Mouse (Mus musculus) liver, embryonic 11.5 days (tissue): Measurements from ENCODE around the gene P2ry6. TPM values are rescaled to one million over a fixed set of nuclear protein-coding genes. Genes with fewer than 3 reads are reported as not detected.

ENCODE experiments used
- ATAC-seq: fragments of 200-750 bp; cut with Nextera tagmentation; replicated peaks from 2 replicates; pipeline ENCODE4 v1.8.0; 2017; ENCODE audit warnings: moderate number of reproducible peaks, mild to moderate bottlenecking, moderate TSS enrichment, moderate library complexity; ENCODE audit not compliant: low FRiP score
- DNase-seq: peaks from one replicate; pipeline ENCODE4 v3.0.0-alpha.2; 2017; ENCODE audit warnings: low spot score
- H3K27ac ChIP-seq: fragments of 300-500 bp; sonication (generic); 2 replicates; pipeline ENCODE4 v1.5.1; 2014; ENCODE audit warnings: mild to moderate bottlenecking, low read depth, low read length, control low read depth
- H3K27me3 ChIP-seq: fragments of 300-500 bp; sonication (generic); replicated peaks from 2 replicates; pipeline ENCODE4 v1.6.1; 2014; ENCODE audit warnings: low read length, mixed read lengths; ENCODE audit not compliant: control insufficient read depth, insufficient read depth
- H3K36me3 ChIP-seq: fragments of 300-500 bp; sonication (generic); 2 replicates; pipeline ENCODE4 v1.6.1; 2014; ENCODE audit warnings: mild to moderate bottlenecking, low read length, moderate library complexity, mixed read lengths; ENCODE audit not compliant: control insufficient read depth, insufficient read depth
- H3K4me1 ChIP-seq: fragments of 300-500 bp; sonication (generic); replicated peaks from 2 replicates; pipeline ENCODE4 v1.6.1; 2014; ENCODE audit warnings: low read length, mixed read lengths; ENCODE audit not compliant: control insufficient read depth, insufficient read depth
- H3K4me2 ChIP-seq: fragments of 300-500 bp; sonication (generic); 2 replicates; pipeline ENCODE4 v1.6.1; 2014; ENCODE audit warnings: mild to moderate bottlenecking, control low read depth, moderate library complexity
- H3K4me3 ChIP-seq: fragments of 300-500 bp; sonication (generic); 2 replicates; pipeline ENCODE4 v1.5.1; 2014; ENCODE audit warnings: low read depth, low read length, control low read depth
- H3K9ac ChIP-seq: fragments of 300-500 bp; sonication (generic); 2 replicates; pipeline ENCODE4 v1.6.1; 2014; ENCODE audit warnings: low read depth, low read length, control low read depth
- H3K9me3 ChIP-seq: fragments of 300-500 bp; sonication (generic); 2 replicates; pipeline ENCODE4 v1.6.1; 2016; ENCODE audit warnings: low read length, inconsistent platforms, mixed read lengths; ENCODE audit not compliant: control insufficient read depth
- WGBS: fragments of 180-500 bp; shearing (Covaris S2); extraction: QIAGEN DNeasy Blood & Tissue Kit; methylation state at CpG from one replicate; pipeline ENCODE4 v1.1.7; 2014; 5-methylcytosine and 5-hydroxymethylcytosine counted together
- polyA plus RNA-seq: library from polyadenylated mRNA; unstranded; fragments of >200 nt; fragmentation: Nextera tagmentation; extraction: Ambion mirVana; gene quantifications from 2 replicates; pipeline ENCODE4 v1.2.1, GENCODE M21; 2014

The P2ry6 gene
- polyA plus RNA-seq, 1 experiment from 2014 or later, result 4.3 TPM

GRCm38 (mm10) chr7:100930619-100931315, 43.7 kb downstream of the P2ry6 start:
- no peak for ATAC-seq
- peak overlapping the region; percentile 76 for H3K9ac ChIP-seq

GRCm38 (mm10) chr7:100929639-100930303, 44.7 kb downstream of the P2ry6 start:
- no peaks in the 10 kb centered on the region for H3K36me3 ChIP-seq
- H3K27me3 ChIP-seq, result peaks cover 53% of the 10 kb centered on the region
- peak overlapping the region; percentile 65 for H3K4me3 ChIP-seq
- peak overlapping the region; percentile 93 for H3K4me2 ChIP-seq
- peaks cover 59% of the 10 kb centered on the region for H3K4me1 ChIP-seq
- H3K9ac ChIP-seq, result no peak overlapping the region; the same call in 1 of the 2 replicates
- WGBS, result 67% methylated on average over 19 of the region's 19 CpGs
- no peak overlapping the region for H3K27ac ChIP-seq
- ATAC-seq, result no peak
- no peak for DNase-seq
- no peaks in the 10 kb centered on the region for H3K9me3 ChIP-seq

More at GRCm38 (mm10) chr7:100930619-100931315, 43.7 kb downstream of the P2ry6 start:
- Histone ChIP-seq H3K4me3 (peak overlapping the region; percentile 65), H3K9me3 (no peaks in the 10 kb centered on the region), H3K27ac (peak overlapping the region; percentile 96), H3K27me3 (peaks cover 53% of the 10 kb centered on the region), H3K4me2 (peak overlapping the region; percentile 93), H3K4me1 (peaks cover 57% of the 10 kb centered on the region), H3K36me3 (no peaks in the 10 kb centered on the region)
- 6% methylated on average over 53 of the region's 53 CpGs for WGBS
- peak; percentile 68 for DNase-seq

- peak overlapping the region; percentile 65 for H3K4me3 ChIP-seq
- H3K9ac ChIP-seq, result no peak overlapping the region
- no peaks in the 10 kb centered on the region for H3K36me3 ChIP-seq
- no peak for DNase-seq
- peaks cover 69% of the 10 kb centered on the region for H3K4me1 ChIP-seq
- no peak overlapping the region for H3K27ac ChIP-seq
- ATAC-seq, result no peak
- WGBS, result 57% methylated on average over 9 of the region's 9 CpGs
- no peaks in the 10 kb centered on the region for H3K9me3 ChIP-seq
- peak overlapping the region; percentile 93 for H3K4me2 ChIP-seq
- peaks cover 49% of the 10 kb centered on the region for H3K27me3 ChIP-seq
Observed at GRCm38 (mm10) chr7:100928456-100928855, 46.0 kb downstream of the P2ry6 start.

GRCm38 (mm10) chr7:100927287-100928000, 47.0 kb downstream of the P2ry6 start:
- Histone ChIP-seq H3K4me2 (peak overlapping the region; percentile 93), H3K27me3 (peaks cover 49% of the 10 kb centered on the region), H3K4me3 (peak overlapping the region; percentile 65), H3K36me3 (no peaks in the 10 kb centered on the region), H3K4me1 (peaks cover 73% of the 10 kb centered on the region), H3K27ac (no peak overlapping the region), H3K9me3 (no peaks in the 10 kb centered on the region), H3K9ac (no peak overlapping the region)
- 20% methylated on average over 7 of the region's 7 CpGs for WGBS
- ATAC-seq (no peak), DNase-seq (no peak)

- peak overlapping the region; percentile 93 for H3K4me2 ChIP-seq
- peaks cover 65% of the 10 kb centered on the region for H3K4me1 ChIP-seq
- H3K27ac ChIP-seq, result no peak overlapping the region
- H3K9me3 ChIP-seq, result no peaks in the 10 kb centered on the region
- H3K27me3 ChIP-seq, result peaks cover 40% of the 10 kb centered on the region
- peak overlapping the region; percentile 65 for H3K4me3 ChIP-seq
- no peaks in the 10 kb centered on the region for H3K36me3 ChIP-seq
- H3K9ac ChIP-seq, result no peak overlapping the region
- no peak for ATAC-seq
- no peak for DNase-seq
- WGBS, result 31% methylated on average over 12 of the region's 12 CpGs
Observed at GRCm38 (mm10) chr7:100926311-100926923, 48.0 kb downstream of the P2ry6 start.

- Histone ChIP-seq H3K27me3 (peaks cover 25% of the 10 kb centered on the region), H3K27ac (no peak overlapping the region), H3K9me3 (no peaks in the 10 kb centered on the region), H3K36me3 (no peaks in the 10 kb centered on the region), H3K4me3 (no peak overlapping the region), H3K4me1 (peaks cover 63% of the 10 kb centered on the region), H3K9ac (no peak overlapping the region), H3K4me2 (peak overlapping the region; percentile 93)
- no peak for DNase-seq
- 50% methylated on average over 10 of the region's 10 CpGs for WGBS
- ATAC-seq, result no peak
Observed at GRCm38 (mm10) chr7:100924674-100925445, 49.6 kb downstream of the P2ry6 start.

GRCm38 (mm10) chr7:100924200-100924599, 50.2 kb downstream of the P2ry6 start:
- Histone ChIP-seq H3K27me3 (peaks cover 18% of the 10 kb centered on the region), H3K36me3 (no peaks in the 10 kb centered on the region), H3K4me2 (peak overlapping the region; percentile 93; the same call in 1 of the 2 replicates), H3K9ac (no peak overlapping the region), H3K9me3 (no peaks in the 10 kb centered on the region), H3K4me3 (no peak overlapping the region), H3K27ac (no peak overlapping the region), H3K4me1 (peaks cover 63% of the 10 kb centered on the region)
- ATAC-seq (no peak), DNase-seq (no peak)
- WGBS, result 74% methylated on average over 5 of the region's 5 CpGs

- Histone ChIP-seq H3K4me2 (no peak overlapping the region), H3K36me3 (no peaks in the 10 kb centered on the region), H3K9ac (no peak overlapping the region), H3K27me3 (peaks cover 10% of the 10 kb centered on the region; the same call in 1 of the 2 replicates), H3K9me3 (no peaks in the 10 kb centered on the region), H3K4me3 (no peak overlapping the region), H3K4me1 (peaks cover 63% of the 10 kb centered on the region), H3K27ac (no peak overlapping the region)
- ATAC-seq, result no peak
- no peak for DNase-seq
- WGBS, result 78% methylated on average over 4 of the region's 4 CpGs
Observed at GRCm38 (mm10) chr7:100922907-100923306, 51.5 kb downstream of the P2ry6 start.
